14 mouse cellular contexts compared by ENCODE assay signal in genomic region chr12:53771394-53771936, GRCm38 (mm10).
"Had no signal": no experiment of that assay in that cellular context is flagged by ENCODE, and none has a peak within 500 bp of the region (broad histone marks: within the 10 kb centered on the region; RNA-seq: fewer than 3 reads in every experiment).

No protein-coding gene starts in this region.

- H3K27ac ChIP-seq: left cerebral cortex, adult 2 months; limb, embryonic 15.5 days; liver, embryonic 12.5 days; neural tube, embryonic 15.5 days; stomach, postnatal 0 days had no signal

- H3K4me1 ChIP-seq: liver, embryonic 12.5 days had no signal

- ATAC-seq: liver, embryonic 12.5 days had no signal

- H3K4me2 ChIP-seq: limb, embryonic 15.5 days; liver, embryonic 12.5 days; lung, embryonic 14.5 days; neural tube, embryonic 15.5 days had no signal

- H3K9ac ChIP-seq: limb, embryonic 15.5 days; liver, embryonic 12.5 days; lung, embryonic 14.5 days; neural tube, embryonic 15.5 days had no signal

- H3K36me3 ChIP-seq: limb, embryonic 15.5 days; liver, embryonic 12.5 days; midbrain, embryonic 10.5 days; neural tube, embryonic 15.5 days had no signal

- H3K4me3 ChIP-seq: left cerebral cortex, adult 2 months; limb, embryonic 15.5 days; liver, embryonic 12.5 days; midbrain, embryonic 10.5 days; myocyte; neural tube, embryonic 15.5 days had no signal

- H3K9me3 ChIP-seq: limb, embryonic 15.5 days; liver, embryonic 12.5 days; midbrain, embryonic 10.5 days; neural tube, embryonic 15.5 days had no signal

- DNase-seq: kidney, postnatal 36 days; lung, embryonic 14.5 days; lung, postnatal 10 days; lung, postnatal 4 days; midbrain, embryonic 14.5 days; thymus, adult 18-20 months; thymus, postnatal 14 days had no signal

- H3K27me3 ChIP-seq: limb, embryonic 15.5 days; liver, embryonic 12.5 days; neural tube, embryonic 15.5 days had no signal
